Mouse (Mus musculus): ENCODE data around the gene Gjb1. TPM values are rescaled to one million over a fixed set of nuclear protein-coding genes. Genes with fewer than 3 reads are reported as not detected.
A peak's percentile ranks its signal among the peaks of the same experiment; 100 is the strongest.
"Not testable (repeated sequence)": the region's sequence is repeated elsewhere in the genome, so short reads cannot be mapped to it uniquely, and the experiment has no call there.

The Gjb1 gene
- total RNA-seq (2021), result 1 to 10 TPM; 1.8 to 2.1 TPM
- long read RNA-seq, experiment 1, result 0 reads
- long read RNA-seq, experiment 2, partial matches to known transcripts, result 0 of 3 reads
- long read RNA-seq, experiment 2, other reads (novel, unspliced or antisense), result 0 of 3 reads

GRCm38 (mm10) chrX:101376190-101376968, at the start of gene Gjb1:
Gjb1 (plus strand) TSS chrX:101376378.
- no peak for DNase-seq

DNA sequence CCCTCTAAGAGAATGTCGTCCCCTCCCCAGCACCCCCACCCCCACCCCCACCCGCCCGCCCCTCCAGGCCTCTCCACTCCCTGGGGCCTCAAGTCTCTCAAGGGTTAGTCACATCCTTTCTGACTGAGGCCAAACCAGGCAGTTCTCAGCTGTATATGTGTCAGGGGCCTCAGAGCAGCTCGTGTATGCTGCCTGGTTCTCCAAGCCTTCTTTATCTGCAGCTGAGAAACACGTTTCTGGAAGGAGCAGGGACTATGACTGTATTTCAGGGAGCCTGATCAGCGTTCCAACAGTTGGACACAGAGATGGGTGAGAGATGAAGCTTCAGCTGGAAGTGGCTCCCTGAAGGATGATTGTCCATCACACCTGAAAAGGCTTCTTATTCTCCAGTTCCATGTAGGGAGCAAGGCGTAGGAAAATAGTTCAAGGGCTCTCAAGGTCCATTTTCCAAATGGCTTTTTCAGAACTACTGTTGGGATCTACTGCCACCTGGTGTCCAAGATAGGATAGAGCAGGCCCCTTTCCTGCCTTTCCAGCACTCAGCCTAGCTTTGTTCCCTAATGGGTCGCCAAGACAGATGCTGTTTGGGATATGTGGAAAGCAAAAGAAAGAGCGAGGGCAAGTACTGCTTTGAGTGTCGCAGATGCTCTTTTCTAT, 46.7 kb upstream of the Gjb1 start:
- peak; percentile 42 for DNase-seq

DNA sequence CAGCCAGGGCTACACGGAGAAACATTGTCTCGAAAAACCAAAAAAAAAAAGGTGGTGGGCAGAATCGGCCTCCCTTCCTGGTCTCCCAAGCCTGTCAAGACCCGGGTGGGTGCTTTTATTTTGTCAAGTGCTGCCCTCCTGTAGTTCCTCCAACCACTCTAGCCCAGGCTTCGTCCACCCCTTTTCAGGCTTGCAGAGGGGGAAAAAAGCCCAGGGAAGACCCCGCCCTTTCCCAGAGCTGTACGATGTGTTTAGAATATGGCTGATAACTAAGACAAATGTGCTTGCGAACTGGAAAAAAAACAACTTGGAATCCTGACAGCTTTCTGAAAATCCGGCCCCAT, 44.2 kb upstream of the Gjb1 start:
- no peak for DNase-seq

DNA sequence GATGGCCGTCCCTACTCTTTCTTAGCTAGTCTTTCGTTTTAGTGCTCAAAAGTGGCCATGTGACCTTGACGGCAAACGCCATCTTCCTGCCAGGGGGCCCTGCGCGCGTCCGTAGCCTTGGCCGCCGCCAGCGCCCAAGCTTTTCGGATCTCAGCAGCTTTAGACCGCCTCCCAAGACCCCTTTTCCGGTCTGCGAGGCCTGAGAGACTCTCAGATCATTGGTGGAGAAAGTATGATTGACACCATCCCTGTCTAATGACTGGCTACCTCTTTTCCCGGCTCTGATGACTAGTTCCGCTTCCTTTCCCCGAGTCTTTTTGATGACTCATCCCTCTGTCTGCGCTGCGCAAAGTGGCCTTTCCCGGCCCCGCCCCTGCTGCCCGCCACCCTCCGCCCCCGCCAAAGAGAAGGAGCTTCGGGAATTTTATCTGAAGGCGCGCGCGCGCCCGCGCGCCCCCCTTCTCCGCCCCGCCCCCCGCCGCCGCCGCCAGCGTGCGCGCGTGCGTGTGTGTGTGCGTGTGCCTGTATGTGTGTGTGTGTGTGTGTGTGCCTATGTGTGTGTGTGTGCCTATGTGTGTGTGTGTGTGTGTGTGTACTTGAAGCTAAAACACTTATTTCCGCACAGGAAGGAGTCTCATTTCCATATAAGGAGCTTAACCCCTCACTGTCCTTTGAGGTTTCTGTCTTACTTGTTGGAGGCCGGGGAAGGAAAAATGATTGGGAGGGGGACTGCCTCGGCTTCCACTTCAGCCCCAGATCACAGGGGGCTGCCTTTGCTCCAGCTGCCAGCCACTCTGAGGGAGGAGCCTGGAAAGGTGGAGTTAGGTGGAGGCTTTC, 43.6 kb upstream of the Gjb1 start:
- DNase-seq, result peak; percentile 73

GRCm38 (mm10) chrX:101334606-101335005, 41.6 kb upstream of the Gjb1 start:
- no peak for DNase-seq

GRCm38 (mm10) chrX:101338666-101339065, 37.5 kb upstream of the Gjb1 start:
- no peak for DNase-seq

GRCm38 (mm10) chrX:101342837-101343236, 33.3 kb upstream of the Gjb1 start:
- DNase-seq, result not testable (repeated sequence)

DNA sequence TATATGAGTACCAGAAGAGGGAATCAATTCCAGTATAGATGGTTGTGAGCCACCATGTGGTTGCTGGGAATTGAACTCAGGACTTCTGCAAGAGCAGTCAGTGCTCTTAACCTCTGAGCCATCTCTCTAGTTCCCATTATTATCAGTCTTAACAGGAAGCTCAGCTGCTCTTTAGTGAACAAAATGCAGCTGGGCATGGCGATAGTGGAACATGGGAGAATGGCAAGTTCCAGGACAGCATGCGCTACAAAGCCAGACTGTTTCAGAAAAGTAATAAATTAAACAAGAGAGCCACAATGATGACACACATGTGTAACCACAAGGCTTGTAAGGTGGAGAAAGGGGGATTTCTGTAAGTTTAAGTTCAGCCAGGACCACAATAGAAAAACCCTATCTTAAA, 30.7 kb upstream of the Gjb1 start:
- no peak for DNase-seq

GRCm38 (mm10) chrX:101346475-101346874, 29.7 kb upstream of the Gjb1 start:
- DNase-seq, result no peak

DNA sequence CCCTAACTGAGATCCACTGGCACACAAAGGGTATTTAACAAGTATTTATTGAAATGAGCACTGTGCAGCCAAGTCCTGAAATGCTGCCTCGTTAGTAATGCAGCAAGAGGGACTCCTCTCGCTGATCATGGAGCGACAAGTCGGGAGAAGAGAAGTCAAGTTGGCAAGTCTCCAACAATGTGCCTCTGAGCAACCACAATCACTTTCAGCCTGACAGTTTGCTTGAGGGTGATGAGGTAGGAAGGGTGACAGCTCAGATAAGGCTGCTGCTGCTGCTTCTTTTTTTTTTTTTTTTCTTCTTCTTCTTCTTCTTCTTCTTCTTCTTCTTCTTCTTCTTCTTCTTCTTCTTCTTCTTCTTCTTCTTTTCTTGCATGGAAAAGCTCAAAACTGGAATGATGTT, 25.0 kb upstream of the Gjb1 start:
- DNase-seq, result no peak

DNA sequence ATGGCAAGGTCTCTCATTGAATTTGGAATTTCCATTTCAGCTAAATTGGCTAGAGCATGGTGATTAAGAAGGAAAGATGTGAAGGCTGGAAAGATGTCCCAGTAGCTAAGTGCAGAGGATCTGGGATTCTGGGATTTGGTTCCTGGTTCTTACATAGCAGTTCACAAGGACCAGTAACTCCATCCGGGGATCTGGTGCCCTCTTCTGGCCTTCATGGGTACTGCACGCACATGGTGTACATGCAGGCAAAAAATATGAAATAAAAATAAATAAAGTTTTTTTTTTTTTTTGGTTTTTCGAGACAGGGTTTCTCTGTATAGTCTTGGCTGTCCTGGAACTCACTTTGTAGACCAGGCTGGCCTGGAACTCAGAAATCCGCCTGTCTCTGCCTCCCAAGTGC, 17.3 kb upstream of the Gjb1 start:
- not testable (repeated sequence) for DNase-seq

GRCm38 (mm10) chrX:101369001-101369400, 7.2 kb upstream of the Gjb1 start:
- DNase-seq, result no peak

GRCm38 (mm10) chrX:101370573-101370972, 5.6 kb upstream of the Gjb1 start:
- DNase-seq, result no peak

- no peak for DNase-seq
These were observed 3.2 kb upstream of the Gjb1 start for GRCm38 (mm10) chrX:101372946-101373345.

GRCm38 (mm10) chrX:101377076-101377475, 898 bp downstream of the Gjb1 start:
- no peak for DNase-seq

GRCm38 (mm10) chrX:101379744-101380143, 3.6 kb downstream of the Gjb1 start:
- no peak for DNase-seq

- no peak for DNase-seq
These were observed 7.3 kb downstream of the Gjb1 start for GRCm38 (mm10) chrX:101383455-101383854.

DNA sequence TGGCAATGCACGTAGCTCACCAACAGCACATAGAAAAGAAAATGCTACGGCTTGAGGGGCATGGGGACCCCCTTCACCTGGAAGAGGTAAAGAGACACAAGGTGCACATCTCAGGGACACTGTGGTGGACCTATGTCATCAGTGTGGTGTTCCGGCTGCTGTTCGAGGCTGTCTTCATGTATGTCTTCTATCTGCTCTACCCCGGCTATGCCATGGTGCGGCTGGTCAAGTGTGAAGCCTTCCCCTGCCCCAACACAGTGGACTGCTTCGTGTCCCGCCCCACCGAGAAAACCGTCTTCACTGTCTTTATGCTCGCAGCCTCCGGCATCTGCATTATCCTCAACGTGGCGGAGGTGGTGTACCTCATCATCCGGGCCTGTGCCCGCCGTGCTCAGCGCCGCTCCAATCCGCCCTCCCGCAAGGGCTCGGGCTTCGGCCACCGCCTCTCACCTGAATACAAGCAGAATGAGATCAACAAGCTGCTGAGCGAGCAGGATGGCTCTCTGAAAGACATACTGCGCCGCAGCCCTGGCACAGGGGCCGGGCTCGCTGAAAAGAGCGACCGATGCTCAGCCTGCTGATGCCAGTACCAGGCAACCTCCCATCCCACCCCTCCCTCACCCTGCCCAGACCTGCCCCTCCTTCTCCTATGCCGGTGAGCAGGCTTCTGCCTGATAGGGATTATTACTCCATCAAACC, 8.4 kb downstream of the Gjb1 start:
- DNase-seq, result peak; percentile 4

DNA sequence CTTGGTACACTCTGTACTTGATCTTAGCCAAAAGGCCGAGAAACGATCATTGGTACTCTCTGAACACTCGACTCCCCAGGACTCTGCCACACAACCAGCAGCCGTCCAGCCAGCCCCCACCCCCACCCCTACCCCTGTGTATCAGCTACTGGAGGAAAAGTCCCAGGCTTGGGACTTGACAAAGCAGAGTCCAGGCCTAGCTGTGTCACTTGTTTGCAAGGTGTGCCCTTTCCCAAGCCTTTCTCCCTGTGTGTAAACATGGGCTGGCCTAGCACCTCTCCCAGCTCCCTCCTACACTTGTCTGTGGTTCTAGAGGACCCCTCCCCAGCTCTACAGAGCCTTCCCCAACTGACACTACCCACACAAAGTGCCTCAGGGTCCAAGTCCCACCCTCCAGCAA, 10.0 kb downstream of the Gjb1 start:
- DNase-seq, result no peak

DNA sequence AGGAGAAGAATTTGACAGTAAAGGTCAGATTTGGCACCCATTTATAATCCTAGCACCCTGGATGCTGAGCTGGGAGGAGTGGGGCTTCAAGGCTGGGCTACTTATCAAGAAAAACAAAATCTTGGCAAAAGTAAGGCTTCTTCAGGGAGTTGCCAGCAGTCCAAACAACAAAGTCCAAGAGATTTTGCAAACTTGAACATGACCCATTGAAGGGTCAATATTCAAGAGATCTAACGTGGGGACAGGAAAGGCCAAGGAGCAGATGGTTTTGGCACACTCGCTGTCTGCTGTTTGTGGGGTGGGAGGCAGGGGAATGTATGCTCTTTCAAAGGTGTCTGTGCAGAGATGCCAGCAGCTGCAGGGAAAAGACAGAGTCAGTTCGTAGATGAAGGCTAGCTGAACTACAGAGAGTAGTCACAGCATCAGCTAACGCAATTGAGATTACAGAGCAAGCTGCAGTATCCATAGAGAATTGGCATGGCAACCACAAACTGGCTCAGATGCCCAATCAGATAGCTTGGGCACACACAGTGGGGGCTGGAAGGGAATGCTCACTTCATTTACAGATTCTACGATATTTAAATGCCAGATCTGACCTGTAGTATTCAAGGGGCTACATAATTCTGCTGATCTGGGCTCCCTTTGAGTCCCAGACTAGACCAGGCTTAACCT, 12.8 kb downstream of the Gjb1 start:
- DNase-seq, result no peak

DNA sequence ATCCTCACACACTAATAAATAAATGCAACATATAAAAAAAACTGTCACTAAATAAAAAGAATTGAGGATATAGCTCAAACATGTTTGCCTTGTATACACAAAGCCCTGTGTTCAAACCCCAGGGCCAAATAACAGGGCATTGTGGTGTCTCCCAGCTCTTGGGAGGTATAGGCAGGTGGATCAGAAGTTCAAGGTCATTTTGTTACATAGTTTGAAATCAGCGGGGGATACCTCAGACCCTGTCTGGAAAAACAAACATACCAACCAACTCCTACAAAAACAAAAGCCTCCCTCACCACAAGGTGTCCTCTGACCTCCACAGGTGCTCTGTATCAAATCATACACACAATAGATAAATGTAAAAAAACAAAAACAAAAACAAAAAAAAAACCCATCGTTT, 18.2 kb downstream of the Gjb1 start:
- no peak for DNase-seq

- no peak for DNase-seq
These were observed 20.3 kb downstream of the Gjb1 start for GRCm38 (mm10) chrX:101396459-101396858.

Data from gastrocnemius, postnatal 10 days (tissue).